Mouse (Mus musculus) macrophage (primary cell): Measurements from ENCODE around the gene Vmn2r53. TPM values are rescaled to one million over a fixed set of nuclear protein-coding genes. Genes with fewer than 3 reads are reported as not detected.
"Not testable (repeated sequence)": the region's sequence is repeated elsewhere in the genome, so short reads cannot be mapped to it uniquely, and the experiment has no call there.

ENCODE experiments used
- H3K27ac ChIP-seq: fragments of 350-480 bp; formaldehyde crosslinking; 2 replicates; pipeline ENCODE4 v1.9.0; 2021
- H3K36me3 ChIP-seq: fragments of 350-480 bp; formaldehyde crosslinking; 2 replicates; pipeline ENCODE4 v1.9.0; 2021; ENCODE audit errors: inconsistent target
- H3K4me3 ChIP-seq: fragments of 350-480 bp; formaldehyde crosslinking; 2 replicates; pipeline ENCODE4 v1.9.0; 2021; ENCODE audit errors: inconsistent target
- H3K79me2 ChIP-seq: fragments of 350-480 bp; formaldehyde crosslinking; 2 replicates; pipeline ENCODE4 v1.9.0; 2021; ENCODE audit errors: inconsistent target
- whole genome bisulfite sequencing: methylation state at CpG from one replicate; pipeline ENCODE4 v1.1.7; 2026; ENCODE audit warnings: inconsistent platforms; ENCODE audit not compliant: missing documents; 5-methylcytosine and 5-hydroxymethylcytosine counted together
- polyA plus RNA-seq: library from polyadenylated mRNA; stranded (reverse); fragments of 250-400 nt; gene quantifications from 3 replicates; pipeline ENCODE4 v1.2.4, GENCODE M21; 2018; ENCODE audit warnings: inconsistent platforms
- total RNA-seq, 78 experiments: library from RNA; depleted of rRNA; stranded (reverse); fragments of 250-400 nt; gene quantifications; 1 replicate in 9 of 78; 2 replicates in 24 of 78; 3 replicates in 43 of 78; 4 replicates in 2 of 78; pipeline ENCODE4 v1.2.4; 2018; ENCODE audit warnings: inconsistent platforms in 56 of 78

Vmn2r53 gene
- under 1 TPM in 24 of 26 experiments, not detected in 2; 0.03 to 0.12 (median 0.08) TPM for total RNA-seq (2018; cell fraction: chromatin; rRNA removed)
- total RNA-seq (2018; cell fraction: cytosol; rRNA removed): not detected
- under 1 TPM in 7 of 26 experiments, not detected in 19; under 0.01 to 0.06 (median 0.04) TPM for total RNA-seq (2018; cell fraction: nucleus; rRNA removed)
- not detected in 3 replicates for polyA plus RNA-seq

DNA sequence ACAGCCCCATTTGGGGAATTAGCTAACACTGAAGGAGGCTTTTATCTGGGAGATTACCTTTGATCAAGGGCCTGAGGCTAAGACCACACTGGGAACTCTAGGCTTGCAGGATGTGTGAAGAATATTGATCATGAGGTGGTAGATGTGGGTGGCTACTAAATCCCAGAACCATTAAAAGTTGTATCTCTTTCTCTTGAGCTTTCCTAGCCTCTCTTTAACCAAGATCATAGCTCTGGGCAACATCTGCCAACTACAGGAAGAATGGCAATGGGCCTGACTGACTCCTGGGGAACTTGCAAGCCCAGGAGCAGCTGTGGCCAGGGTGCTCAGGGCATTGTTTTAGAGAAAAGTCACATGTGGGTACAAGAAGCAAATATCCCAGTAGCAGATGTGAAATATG is at the start of gene Vmn2r53:
Gene Vmn2r53, minus strand, starts transcription at position 101 of the 400 bp plus-strand sequence.
- no peaks in the 10 kb centered on the region for H3K79me2 ChIP-seq
- no peak within 1 kb of the TSS for H3K27ac ChIP-seq
- H3K36me3 ChIP-seq: no peaks in the 10 kb centered on the region
- H3K4me3 ChIP-seq: no peak within 1 kb of the TSS

- WGBS: 84% methylated on average over 3 of the region's 4 CpGs
- not testable (repeated sequence) for H3K4me3 ChIP-seq
Observed at GRCm38 (mm10) chr7:12640219-12640618, 31.6 kb upstream of the Vmn2r53 start, which contains the start of gene Vmn2r54. TSS of gene Vmn2r54 (minus strand) at chr7:12640319.

More at GRCm38 (mm10) chr7:12640219-12640618, 31.6 kb upstream of the Vmn2r53 start, which contains the start of gene Vmn2r54:
- not testable (repeated sequence) for H3K79me2 ChIP-seq, H3K36me3 ChIP-seq, H3K27ac ChIP-seq

Other genes with a start within 250 kb of the Vmn2r53 start
- gene Vmn1r84, start 239.5 kb downstream of the Vmn2r53 start, polyA plus RNA-seq: not detected in 3 replicates
- gene Zfp551, start 186.0 kb downstream of the Vmn2r53 start, polyA plus RNA-seq: 0.42 to 0.87 TPM (median 0.72 TPM) in 3 replicates
- gene Zfp606, start 130.5 kb downstream of the Vmn2r53 start, polyA plus RNA-seq: 2.6 to 4.4 TPM (median 4.3 TPM) in 3 replicates
- not detected in 3 replicates for gene 2900092C05Rik, start 96.3 kb downstream of the Vmn2r53 start, polyA plus RNA-seq
- not detected in 3 replicates for gene Vmn2r54, start 31.5 kb upstream of the Vmn2r53 start, polyA plus RNA-seq
- gene Vmn2r55, start 76.2 kb upstream of the Vmn2r53 start, polyA plus RNA-seq: not detected in 3 replicates
- gene Vmn2r56, start 126.2 kb upstream of the Vmn2r53 start, polyA plus RNA-seq: not detected in 3 replicates
- 0.43 to 1.0 TPM (median 0.47 TPM) in 3 replicates for gene Zscan18, start 194.8 kb upstream of the Vmn2r53 start, polyA plus RNA-seq
- gene Zfp329, start 210.1 kb upstream of the Vmn2r53 start, polyA plus RNA-seq: 6.3 to 6.9 TPM (median 6.3 TPM) in 3 replicates
- 17.3 to 21.6 TPM (median 21.1 TPM) in 3 replicates for gene Zfp110, start 226.0 kb upstream of the Vmn2r53 start, polyA plus RNA-seq